Mouse (Mus musculus): ENCODE measurements at regions not wholly inside any gene's neighbourhood (a gene's known extent, or its start where the extent isn't known, plus 50 kb on each side); places are given as distances from the start of the nearest gene placed in this dataset.

GRCm38 (mm10) chr10:92349043-92349442 lies 373.2 kb downstream of the Nedd1 start:
- no peak for TF ChIP-seq MYOG (IDR thresholded peaks at IDR 0.05; ENCODE audit: control insufficient read depth, extremely low read depth, insufficient read length)
- no peak for TF ChIP-seq CTCF (IDR thresholded peaks at IDR 0.05; ENCODE audit: control insufficient read depth, insufficient read depth, insufficient read length)
- no peak for TF ChIP-seq CEBPB (IDR thresholded peaks at IDR 0.05; ENCODE audit: low read depth)
- TF ChIP-seq MAX (IDR thresholded peaks at IDR 0.05) = no peak
